12 mouse cellular contexts compared by ENCODE assay signal in genomic region chr3:84312326-84312725, GRCm38 (mm10).
"Had no signal": no experiment of that assay in that cellular context is flagged by ENCODE, and none has a peak within 500 bp of the region (broad histone marks: within the 10 kb centered on the region; RNA-seq: fewer than 3 reads in every experiment).

No protein-coding gene starts in this region.

- H3K27me3 ChIP-seq: heart, embryonic 15.5 days; hindbrain, embryonic 13.5 days; hindbrain, embryonic 15.5 days had no signal

- H3K36me3 ChIP-seq: heart, embryonic 13.5 days; heart, embryonic 15.5 days; hindbrain, embryonic 13.5 days; hindbrain, embryonic 15.5 days; kidney, embryonic 15.5 days; limb, embryonic 10.5 days; limb, embryonic 12.5 days; liver, embryonic 13.5 days had no signal

- H3K4me2 ChIP-seq: heart, embryonic 11.5 days; heart, embryonic 13.5 days; heart, embryonic 15.5 days; kidney, embryonic 15.5 days; limb, embryonic 12.5 days had no signal

- H3K27ac ChIP-seq: heart, adult 2 months; heart, embryonic 13.5 days; heart, embryonic 15.5 days; hindbrain, embryonic 13.5 days; hindbrain, embryonic 15.5 days; hindbrain, postnatal 0 days; kidney, embryonic 15.5 days; kidney, postnatal 0 days; limb, embryonic 10.5 days; limb, embryonic 12.5 days; liver, embryonic 13.5 days had no signal

- H3K4me3 ChIP-seq: heart, adult 2 months; heart, embryonic 13.5 days; heart, embryonic 15.5 days; hindbrain, embryonic 13.5 days; hindbrain, embryonic 15.5 days; kidney, embryonic 15.5 days; limb, embryonic 10.5 days; limb, embryonic 12.5 days; liver, embryonic 13.5 days had no signal
